Mouse (Mus musculus) stomach, postnatal 0 days (tissue): ENCODE measurements at regions not wholly inside any gene's neighbourhood (a gene's known extent, or its start where the extent isn't known, plus 50 kb on each side); places are given as distances from the start of the nearest gene placed in this dataset.

Experiments
- CTCF ChIP-seq: IDR thresholded peaks from 2 replicates; pipeline ENCODE4 v1.5.1; 2016; ENCODE audit warnings: antibody characterized with exemption, low read depth, mild to moderate bottlenecking, moderate library complexity
- EP300 ChIP-seq: optimal IDR thresholded peaks from 2 replicates; pipeline ENCODE3; 2016; ENCODE audit warnings: antibody characterized with exemption

DNA sequence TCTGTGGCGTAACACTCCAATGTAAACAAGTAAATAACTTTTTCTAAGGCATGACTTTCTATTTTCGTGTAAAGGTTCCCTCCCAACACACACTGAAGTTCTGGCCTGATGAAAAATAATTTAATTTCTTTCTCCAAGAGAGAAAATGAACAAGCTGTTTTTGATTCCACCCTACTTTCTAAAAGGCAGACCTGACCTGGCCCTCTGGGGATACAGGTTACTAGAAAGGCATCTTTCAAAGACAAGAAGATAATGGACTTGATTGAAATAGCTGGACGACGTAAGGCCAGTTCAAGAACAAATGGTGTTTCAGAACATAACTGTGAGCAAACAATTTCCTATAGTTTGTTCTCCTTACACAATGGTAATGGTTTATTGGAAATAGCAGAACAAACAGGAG is 273.5 kb downstream of the Ptprc start:
- no peak for TF ChIP-seq EP300
- TF ChIP-seq CTCF: no peak
